Mouse (Mus musculus) gastrocnemius, postnatal 4 days (tissue): Measurements from ENCODE around the gene Ndufa4l2. TPM values are rescaled to one million over a fixed set of nuclear protein-coding genes. Genes with fewer than 3 reads are reported as not detected.

Experiments
- DNase-seq, 2 experiments: peaks; one replicate each; pipeline ENCODE4 v3.0.0; 2021 to 2022; ENCODE audit warnings: low spot score in 2 of 2, mixed read lengths in 2 of 2
- total RNA-seq, 2 experiments: library from RNA; stranded (reverse); gene quantifications; 2 replicates each; pipeline ENCODE4 v1.2.3; 2021

The Ndufa4l2 gene
- total RNA-seq, 2 experiments from 2014 or later = 23.6 to 24.1 TPM

GRCm38 (mm10) chr10:127509051-127509836, 5.5 kb upstream of the Ndufa4l2 start:
- DNase-seq = peak; percentile 73 to 83

- DNase-seq = no peak
Observed at GRCm38 (mm10) chr10:127509837-127510701, 4.7 kb upstream of the Ndufa4l2 start.

DNA sequence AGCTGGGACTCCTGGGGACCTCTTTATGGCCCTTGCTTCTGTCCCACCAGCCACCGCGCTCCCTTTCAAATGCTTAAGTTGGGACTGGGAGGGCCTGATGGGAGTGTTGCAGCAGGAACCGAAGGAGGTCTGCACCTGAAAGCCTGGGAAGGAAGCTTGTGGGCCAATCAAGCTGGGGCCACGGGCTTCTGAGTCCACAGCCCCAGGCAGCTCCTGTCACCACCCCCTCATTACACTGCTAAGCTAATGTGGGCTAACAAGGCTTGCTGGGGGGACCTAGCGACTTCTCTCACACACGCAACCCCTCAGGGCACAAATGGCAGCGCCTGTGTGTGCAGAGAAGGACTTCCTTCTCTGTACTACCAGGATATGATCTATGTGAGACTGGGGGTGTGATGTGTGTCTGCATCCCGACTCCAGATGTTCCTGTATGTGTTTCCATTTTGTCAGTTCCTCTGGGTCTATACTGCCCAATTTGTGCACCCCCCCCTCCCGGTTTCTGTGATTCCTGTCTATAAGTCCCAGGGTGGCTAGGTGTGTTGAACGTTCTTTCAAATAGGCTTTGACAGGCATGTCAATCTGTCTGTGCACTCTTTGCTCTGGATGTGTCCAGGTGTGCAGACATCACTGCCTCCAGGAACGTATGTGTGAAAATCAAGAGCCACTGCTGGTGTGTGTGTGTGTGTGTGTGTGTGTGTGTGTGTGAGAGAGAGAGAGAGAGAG, 3.7 kb upstream of the Ndufa4l2 start:
- DNase-seq = no peak

GRCm38 (mm10) chr10:127511634-127512306, 3.0 kb upstream of the Ndufa4l2 start:
- peak in 1 of 2 experiments; percentile 48 for DNase-seq

DNA sequence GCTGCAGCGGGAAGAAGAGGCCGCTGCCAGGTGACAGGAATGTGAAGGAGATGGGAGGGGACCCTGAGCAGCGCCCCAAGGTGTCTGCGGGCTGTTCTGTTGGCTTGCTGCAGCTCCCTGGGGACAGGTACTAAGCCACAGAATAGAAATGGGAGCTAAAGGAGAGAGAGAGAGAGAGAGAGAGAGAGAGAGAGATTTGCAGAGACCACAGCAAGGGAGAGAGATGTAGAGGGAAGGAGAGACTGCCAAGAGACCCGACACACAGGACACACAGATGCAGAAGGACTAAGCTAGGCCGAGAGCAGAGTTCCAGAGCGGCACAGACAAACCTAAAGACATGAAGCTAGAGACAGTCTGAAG, 2.5 kb upstream of the Ndufa4l2 start:
- DNase-seq = no peak

DNA sequence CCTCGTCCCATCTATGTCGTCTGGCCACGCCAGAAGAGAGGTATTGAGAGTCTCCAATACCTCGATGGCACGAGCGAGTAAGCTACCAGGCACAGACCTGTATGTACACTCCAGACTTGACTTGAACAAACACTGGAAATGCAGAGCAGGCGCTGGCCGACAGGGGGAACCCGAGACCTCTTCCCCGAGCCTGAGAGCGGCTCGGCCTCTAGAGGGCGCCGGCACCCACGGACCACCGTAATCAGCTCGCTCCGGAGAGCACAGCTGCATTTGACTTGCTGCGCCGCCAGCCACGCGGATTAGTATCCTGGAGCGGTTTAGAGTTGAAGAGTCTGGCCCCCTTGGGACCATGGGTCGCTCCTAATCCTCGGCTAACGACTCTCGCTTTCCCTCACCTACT, 2.0 kb upstream of the Ndufa4l2 start:
- DNase-seq = peak; percentile 91 to 94

GRCm38 (mm10) chr10:127513501-127514091, 1.2 kb upstream of the Ndufa4l2 start:
- DNase-seq = no peak

GRCm38 (mm10) chr10:127514111-127514698, 562 bp upstream of the Ndufa4l2 start:
- no peak for DNase-seq

DNA sequence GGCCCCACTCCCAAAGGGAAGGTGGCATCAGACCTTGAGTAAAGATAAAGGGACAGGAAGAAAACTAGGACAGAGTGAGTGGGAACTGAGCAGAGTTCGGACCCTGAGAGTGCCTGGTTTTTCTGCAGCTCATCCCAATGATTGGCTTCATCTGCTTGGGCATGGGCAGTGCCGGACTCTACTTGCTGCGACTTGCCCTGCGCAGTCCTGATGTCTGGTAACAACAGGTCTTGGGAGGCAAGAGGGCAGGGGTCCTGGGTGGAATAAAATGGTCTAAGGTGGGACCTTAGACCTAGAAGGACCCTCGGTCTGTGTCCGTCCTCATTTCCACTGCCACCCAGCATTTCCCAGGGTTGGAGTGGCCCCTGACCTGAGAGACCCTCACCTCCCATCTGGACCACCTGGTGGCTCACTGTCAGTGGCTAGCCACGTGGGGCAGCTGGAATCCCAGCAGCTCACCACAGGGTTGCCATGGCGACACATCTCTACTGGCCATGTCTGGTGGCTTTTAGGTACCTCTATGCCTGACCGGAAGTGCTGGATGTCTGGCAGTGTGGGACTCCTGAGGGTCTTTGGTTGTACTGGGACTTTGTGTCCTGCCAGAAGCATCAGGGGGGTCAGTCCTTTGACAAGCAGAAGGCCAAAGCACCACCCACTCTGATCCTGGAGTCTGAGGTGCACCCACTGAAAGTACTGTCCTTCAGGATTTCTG, 660 bp downstream of the Ndufa4l2 start:
- DNase-seq = no peak

GRCm38 (mm10) chr10:127515983-127516459, 1.3 kb downstream of the Ndufa4l2 start:
- DNase-seq = no peak

- DNase-seq = peak in 1 of 2 experiments; percentile 51
Observed at GRCm38 (mm10) chr10:127516576-127517260, 2.0 kb downstream of the Ndufa4l2 start.

GRCm38 (mm10) chr10:127517941-127518340, 3.2 kb downstream of the Ndufa4l2 start:
- DNase-seq = no peak

DNA sequence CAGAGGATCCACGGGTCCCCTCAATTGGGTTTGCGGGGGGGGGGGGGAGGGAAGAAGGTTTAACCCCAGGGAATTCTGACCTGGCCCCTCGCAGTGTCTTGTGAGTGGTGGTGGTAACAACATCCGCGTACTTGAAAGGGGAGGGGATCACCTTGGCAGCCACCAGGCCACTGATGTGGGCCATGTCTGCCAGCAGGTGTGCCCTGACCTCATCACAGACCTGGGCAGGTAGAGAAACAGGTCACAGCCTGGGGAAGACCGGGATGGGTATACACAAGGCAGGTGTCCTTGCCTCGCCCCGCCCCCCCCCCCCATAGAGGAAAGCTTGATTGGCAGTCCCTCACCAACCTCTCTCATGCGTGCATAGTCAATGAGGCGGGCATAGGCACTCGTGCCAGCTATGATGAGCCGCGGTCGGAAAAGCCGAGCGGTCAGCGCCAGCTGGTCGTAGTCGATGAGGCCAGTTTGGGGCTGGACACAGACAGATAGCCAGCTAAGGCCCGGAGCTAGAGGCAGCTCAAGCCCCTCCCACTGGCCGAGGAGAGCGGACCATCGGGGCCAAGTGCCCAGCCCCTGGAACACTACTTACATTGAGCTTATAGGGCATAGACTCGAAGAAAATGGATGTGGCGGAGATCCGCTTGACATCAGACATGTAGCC, 4.4 kb downstream of the Ndufa4l2 start:
- no peak for DNase-seq

- no peak for DNase-seq
Observed at GRCm38 (mm10) chr10:127519903-127520713, 5.3 kb downstream of the Ndufa4l2 start.

DNA sequence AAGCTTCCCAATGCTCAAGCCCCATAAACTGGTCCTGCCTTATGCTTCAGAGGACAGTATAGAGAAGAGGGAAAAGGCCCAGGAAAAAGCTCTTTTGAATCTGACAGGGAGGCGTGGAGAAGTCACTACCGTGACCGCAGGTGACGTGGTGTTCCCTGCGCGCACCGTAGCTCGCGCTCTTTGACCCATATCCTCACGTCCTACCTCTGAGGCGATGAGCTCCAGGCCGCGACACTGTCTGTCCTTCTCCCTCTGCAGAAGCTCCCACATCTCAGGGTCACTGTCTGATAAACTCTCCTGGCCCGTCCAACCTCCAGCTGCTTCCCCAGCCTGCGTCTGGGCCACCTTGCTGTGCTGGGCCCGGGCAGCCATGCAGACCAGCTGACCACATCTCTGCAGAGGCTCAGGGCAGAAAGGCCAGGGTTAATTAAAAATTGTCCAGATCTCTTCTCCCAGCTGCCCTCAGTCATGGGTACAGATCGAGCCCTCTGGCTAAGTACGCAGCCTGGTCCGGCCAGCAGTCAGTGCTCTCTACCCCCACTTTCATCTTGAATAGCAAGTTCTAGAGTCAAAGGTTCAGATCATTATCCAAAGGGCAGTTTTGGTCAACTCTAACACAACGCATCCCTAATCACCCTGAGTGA, 6.1 kb downstream of the Ndufa4l2 start:
- DNase-seq = no peak

DNA sequence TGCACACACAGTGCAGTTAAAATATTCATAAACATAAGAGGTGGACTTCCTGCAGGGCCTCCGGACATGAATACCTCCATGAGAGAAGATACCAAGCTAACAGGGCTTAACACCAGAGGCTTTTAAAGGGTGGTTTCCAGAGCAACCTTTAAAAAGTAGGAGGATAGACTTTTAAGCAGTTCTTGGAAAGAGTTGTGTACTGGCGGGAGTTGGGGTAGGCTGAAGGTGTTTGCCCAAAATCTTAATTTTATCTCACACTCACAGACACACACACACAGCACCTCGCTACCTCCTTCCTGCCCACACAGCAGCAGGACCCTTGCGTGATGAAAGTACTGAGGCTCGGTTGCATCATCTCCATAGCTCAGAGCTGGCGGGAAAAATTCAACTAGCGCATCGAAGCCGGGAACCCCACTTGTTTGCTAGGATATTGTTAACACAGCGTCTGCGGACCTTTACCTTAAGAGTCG, 6.9 kb downstream of the Ndufa4l2 start:
- DNase-seq = no peak

DNA sequence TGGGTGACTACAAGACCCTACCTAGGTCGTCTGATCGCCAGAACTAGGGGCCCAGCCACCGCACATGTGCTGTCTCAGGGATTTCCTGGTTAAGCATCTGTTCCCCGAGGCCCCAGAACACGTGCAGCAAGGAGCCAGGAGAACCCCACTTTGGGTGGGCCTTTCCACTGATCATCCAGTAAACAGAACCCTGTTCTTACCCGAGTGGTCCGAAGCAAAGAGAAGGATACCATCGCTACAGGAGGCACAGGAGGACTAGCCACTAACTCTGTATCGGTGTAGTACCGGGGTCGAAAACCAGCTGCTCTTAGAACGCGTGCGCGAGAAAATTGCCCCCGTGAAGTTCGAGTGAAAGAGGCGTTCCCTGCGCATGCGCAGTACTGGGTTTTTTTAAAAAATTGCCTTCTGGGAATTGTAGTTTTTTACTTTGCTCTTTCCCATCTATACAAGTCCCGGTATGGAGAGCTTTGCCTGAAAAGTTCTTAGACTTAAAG, 7.4 kb downstream of the Ndufa4l2 start, which contains the start of gene Shmt2:
Gene Shmt2, minus strand, starts transcription at position 357 of the 494 bp plus-strand sequence.
- peak in 1 of 2 experiments; percentile 86 for DNase-seq
